Mouse (Mus musculus) C2C12 (cell line): ENCODE measurements around the gene Gm37240.

Experiments used
- CTCF ChIP-seq: IDR thresholded peaks from one replicate; pipeline ENCODE4 v1.5.1; 2011; ENCODE audit not compliant: control insufficient read depth, insufficient read depth, insufficient read length
- FOSL1 ChIP-seq: IDR thresholded peaks from one replicate; pipeline ENCODE4 v1.8.0; 2011; ENCODE audit warnings: mild to moderate bottlenecking, low read length; ENCODE audit not compliant: poor library complexity, insufficient read depth, severe bottlenecking
- MAX ChIP-seq: IDR thresholded peaks from one replicate; pipeline ENCODE4 v1.6.1; 2011; ENCODE audit warnings: mild to moderate bottlenecking, control low read depth
- MYOD1 ChIP-seq: IDR thresholded peaks from one replicate; pipeline ENCODE4 v1.6.1; 2011; ENCODE audit warnings: low read depth; ENCODE audit not compliant: control insufficient read depth, insufficient read length
- MYOG ChIP-seq: IDR thresholded peaks from one replicate; pipeline ENCODE4 v1.6.1; 2011; ENCODE audit not compliant: control insufficient read depth, insufficient read length; ENCODE audit errors: extremely low read depth
- USF1 ChIP-seq: IDR thresholded peaks from one replicate; pipeline ENCODE4 v1.6.1; 2011; ENCODE audit warnings: low read depth, mild to moderate bottlenecking, control low read depth, moderate library complexity

DNA sequence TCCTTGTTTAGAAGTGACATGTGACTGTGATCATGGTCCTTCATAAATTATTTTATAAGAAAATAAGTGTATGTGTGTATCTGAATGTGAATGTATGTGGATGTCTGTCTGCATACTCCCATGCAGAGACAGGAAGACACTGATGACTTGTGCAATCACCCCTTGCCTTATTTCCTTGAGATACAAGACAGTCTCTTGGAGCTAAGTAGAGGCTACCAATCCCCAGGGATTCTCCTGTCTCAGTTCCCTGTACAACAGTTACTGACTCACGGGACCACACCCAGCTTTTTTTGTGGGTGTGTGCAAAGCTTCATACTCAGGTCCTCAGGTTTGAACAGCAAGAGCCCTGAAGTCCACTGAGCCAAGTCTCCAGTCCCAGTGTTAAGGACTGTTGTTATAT lies 964.1 kb downstream of the Gm37240 start:
- no peak for TF ChIP-seq MAX
- TF ChIP-seq CTCF: no peak
- TF ChIP-seq MYOG: no peak
- no peak for TF ChIP-seq MYOD1
- no peak for TF ChIP-seq FOSL1
- TF ChIP-seq USF1: no peak
